ENCODE assay signal across 10 mouse cellular contexts in genomic region chr5:112825091-112825794, GRCm38 (mm10).
DNase-seq lines count a peak whose midpoint lies in the region; ATAC-seq lines count a peak whose summit lies in the region.
"Had no signal": no experiment of that assay in that cellular context is flagged by ENCODE, and none has a peak within 500 bp of the region (broad histone marks: within the 10 kb centered on the region; RNA-seq: fewer than 3 reads in every experiment).

No protein-coding gene starts in this region.

- no peak overlapping the region for H3K9ac ChIP-seq in forebrain, embryonic 15.5 days (replicated peaks)
- H3K9ac ChIP-seq: liver, embryonic 14.5 days had no signal

- peak; percentile 17 for DNase-seq in left cerebral cortex, adult 11 months (ENCODE audit: low spot score)
- no peak for DNase-seq in left cerebral cortex, postnatal 10 days (ENCODE audit: extremely low spot score in 1 of 2, low spot score in 2 of 2)
- DNase-seq in left cerebral cortex, adult 18-20 months (ENCODE audit: low spot score in 2 of 2) = peak; percentile 12 to 40
- peak; percentile 47 for DNase-seq in retina, embryonic 14.5 days (ENCODE audit: low spot score)
- no peak for DNase-seq in thymus, postnatal 25 days
- DNase-seq in spleen, adult 18-20 months = no peak
- DNase-seq: cerebellum, postnatal 25 days had no signal

- ATAC-seq in forebrain, embryonic 15.5 days (replicated peaks) = peak; percentile 76

- H3K27ac ChIP-seq in forebrain, embryonic 15.5 days (replicated peaks) = peak overlapping the region; percentile 85
- H3K27ac ChIP-seq: liver, embryonic 14.5 days had no signal

- H3K36me3 ChIP-seq in forebrain, embryonic 15.5 days = no peaks in the 10 kb centered on the region
- H3K36me3 ChIP-seq: G1E had no signal

- no peak overlapping the region for H3K4me3 ChIP-seq in forebrain, embryonic 15.5 days

- H3K4me1 ChIP-seq in forebrain, embryonic 15.5 days = peaks cover 17% of the 10 kb centered on the region

- 35% methylated on average over 12 of the region's 12 CpGs for WGBS in forebrain, embryonic 15.5 days

- no peak overlapping the region for H3K4me2 ChIP-seq in forebrain, embryonic 15.5 days (replicated peaks)

- no peaks in the 10 kb centered on the region for H3K27me3 ChIP-seq in forebrain, embryonic 15.5 days

- no peaks in the 10 kb centered on the region for H3K9me3 ChIP-seq in forebrain, embryonic 15.5 days

- intact Hi-C loops in left cerebral cortex, postnatal 10 days (cut with DNase I) = no loop called here

Comparison
In these comparisons a context has a peak if more than half of its experiments do, and no peak if none do; other contexts are left out.
1. DNase-seq: peak in left cerebral cortex, adult 11 months (single experiment), left cerebral cortex, adult 18-20 months (2 of 2) and retina, embryonic 14.5 days (single experiment); none in left cerebral cortex, postnatal 10 days (0 of 2), thymus, postnatal 25 days (single experiment) and spleen, adult 18-20 months (0 of 2).